Mouse (Mus musculus) lung, adult 2 months (tissue): ENCODE data around the gene Ttc29.

Experiments used
- CTCF ChIP-seq: fragments of 200-500 bp; IDR thresholded peaks from 2 replicates; pipeline ENCODE4 v1.5.1; 2011; ENCODE audit warnings: mild to moderate bottlenecking, low read length, control low read depth; ENCODE audit not compliant: insufficient read depth
- POLR2A ChIP-seq: fragments of 200-500 bp; IDR thresholded peaks from 2 replicates; pipeline ENCODE4 v1.6.1; 2011; ENCODE audit warnings: low read depth, mild to moderate bottlenecking, control low read depth, low read length, borderline replicate concordance; ENCODE audit errors: extremely low read depth

- TF ChIP-seq POLR2A (no peak), CTCF (no peak)
Observed at GRCm38 (mm10) chr8:78345705-78346104, 132.6 kb downstream of the Ttc29 start.
